In genomic region chr12:99248606-99249005, GRCm38 (mm10) we compare ENCODE assay signal across 33 mouse cellular contexts.
"Had no signal": no experiment of that assay in that cellular context is flagged by ENCODE, and none has a peak within 500 bp of the region (broad histone marks: within the 10 kb centered on the region; RNA-seq: fewer than 3 reads in every experiment).

No protein-coding gene starts in this region.

- ATAC-seq: hindbrain, embryonic 16.5 days; hindbrain, postnatal 0 days; inflammation-experienced regulatory T-cells, adult 6 months; intestine, embryonic 15.5 days; intestine, embryonic 16.5 days; intestine, postnatal 0 days had no signal

- H3K27me3 ChIP-seq: heart, embryonic 12.5 days; heart, embryonic 13.5 days; heart, embryonic 15.5 days; hindbrain, embryonic 12.5 days; hindbrain, embryonic 13.5 days; hindbrain, embryonic 15.5 days; intestine, embryonic 15.5 days; kidney, embryonic 15.5 days had no signal

- H3K4me3 ChIP-seq: heart, embryonic 12.5 days; heart, embryonic 13.5 days; heart, embryonic 15.5 days; hindbrain, embryonic 10.5 days; hindbrain, embryonic 12.5 days; hindbrain, embryonic 13.5 days; hindbrain, embryonic 15.5 days; intestine, embryonic 15.5 days; kidney, embryonic 15.5 days; layer of hippocampus, adult 2 months; left cerebral cortex, adult 2 months had no signal

- DNase-seq: heart, postnatal 10 days; heart, postnatal 14 days; heart, postnatal 36 days; heart, postnatal 4 days; kidney, adult 11 months; kidney, adult 18-20 months; kidney, adult 2 months; kidney, adult 9 months; kidney, postnatal 10 days; kidney, postnatal 14 days; kidney, postnatal 25 days; kidney, postnatal 36 days; kidney, postnatal 4 days; layer of hippocampus, adult 9-11 months; layer of hippocampus, postnatal 36 days had no signal

- H3K4me1 ChIP-seq: intestine, embryonic 15.5 days had no signal

- H3K27ac ChIP-seq: heart, embryonic 13.5 days; heart, embryonic 15.5 days; hindbrain, embryonic 10.5 days; hindbrain, embryonic 12.5 days; hindbrain, embryonic 13.5 days; hindbrain, embryonic 14.5 days; hindbrain, embryonic 15.5 days; hindbrain, postnatal 0 days; intestine, embryonic 15.5 days; kidney, embryonic 15.5 days; kidney, postnatal 0 days; left cerebral cortex, adult 2 months had no signal
